Mouse (Mus musculus): ENCODE measurements around the gene Atp2a2. TPM values are rescaled to one million over a fixed set of nuclear protein-coding genes. Genes with fewer than 3 reads are reported as not detected.
A peak's percentile ranks its signal among the peaks of the same experiment; 100 is the strongest.
"Not testable (repeated sequence)": the region's sequence is repeated elsewhere in the genome, so short reads cannot be mapped to it uniquely, and the experiment has no call there.

The Atp2a2 gene
- polyA plus RNA-seq, 1 experiment, result 17.2 TPM

DNA sequence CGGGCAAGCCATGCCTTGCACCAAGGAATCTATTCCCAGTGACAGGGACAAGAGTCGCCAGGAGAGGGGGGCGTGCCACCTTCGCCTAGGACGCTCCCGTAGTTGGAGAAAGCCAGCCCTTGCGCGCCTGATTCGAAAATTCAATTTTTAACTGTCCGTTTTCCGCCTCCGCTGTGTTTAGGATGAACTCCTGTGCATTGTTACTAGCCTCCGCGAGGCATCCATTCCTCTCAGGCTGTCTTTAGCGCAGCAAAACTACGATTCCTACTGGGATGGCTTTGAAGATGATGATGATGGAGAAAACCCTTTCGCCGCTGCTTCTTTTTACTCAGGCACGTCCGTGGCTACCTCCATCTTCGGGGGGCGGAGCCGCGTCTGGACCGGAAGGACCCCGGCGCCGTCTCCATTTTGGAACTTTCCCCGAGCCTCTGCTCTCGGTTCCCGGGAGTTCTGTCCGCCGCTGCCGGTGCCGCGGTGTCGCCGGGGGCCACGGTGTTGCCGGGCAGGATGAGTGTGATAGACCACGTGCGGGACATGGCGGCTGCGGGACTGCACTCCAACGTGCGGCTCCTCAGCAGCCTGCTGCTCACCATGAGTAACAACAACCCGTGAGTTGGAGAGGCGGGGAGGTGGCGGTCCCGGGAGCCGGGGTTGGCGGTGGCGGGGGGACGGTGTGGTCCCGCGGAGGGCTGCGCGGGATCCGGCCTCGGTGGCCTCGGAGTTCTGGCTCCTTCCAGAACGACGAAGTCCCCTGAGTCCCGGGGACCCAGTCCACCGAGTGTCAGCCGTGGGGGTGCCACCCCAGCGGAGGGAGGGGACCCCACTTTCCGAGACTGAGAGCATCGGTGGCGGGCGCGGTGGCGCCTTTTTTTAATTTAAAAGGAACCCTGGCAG, 79.7 kb downstream of the Atp2a2 start:
- Histone ChIP-seq H3K4me1 (peaks cover 31% of the 10 kb centered on the region), H3K9me3 (no peaks in the 10 kb centered on the region), H3K36me3 (replicated peaks; ENCODE audit: low read length) (peaks cover 12% of the 10 kb centered on the region), H3K27me3 (replicated peaks) (no peaks in the 10 kb centered on the region), H3K4me3 (replicated peaks) (peak overlapping the region; percentile 99)
- no peak for TF ChIP-seq FLI1 (IDR thresholded peaks at IDR 0.05; ENCODE audit: low read length)
- no peak for TF ChIP-seq GATA1 (IDR thresholded peaks at IDR 0.05; ENCODE audit: borderline replicate concordance, low read length)

DNA sequence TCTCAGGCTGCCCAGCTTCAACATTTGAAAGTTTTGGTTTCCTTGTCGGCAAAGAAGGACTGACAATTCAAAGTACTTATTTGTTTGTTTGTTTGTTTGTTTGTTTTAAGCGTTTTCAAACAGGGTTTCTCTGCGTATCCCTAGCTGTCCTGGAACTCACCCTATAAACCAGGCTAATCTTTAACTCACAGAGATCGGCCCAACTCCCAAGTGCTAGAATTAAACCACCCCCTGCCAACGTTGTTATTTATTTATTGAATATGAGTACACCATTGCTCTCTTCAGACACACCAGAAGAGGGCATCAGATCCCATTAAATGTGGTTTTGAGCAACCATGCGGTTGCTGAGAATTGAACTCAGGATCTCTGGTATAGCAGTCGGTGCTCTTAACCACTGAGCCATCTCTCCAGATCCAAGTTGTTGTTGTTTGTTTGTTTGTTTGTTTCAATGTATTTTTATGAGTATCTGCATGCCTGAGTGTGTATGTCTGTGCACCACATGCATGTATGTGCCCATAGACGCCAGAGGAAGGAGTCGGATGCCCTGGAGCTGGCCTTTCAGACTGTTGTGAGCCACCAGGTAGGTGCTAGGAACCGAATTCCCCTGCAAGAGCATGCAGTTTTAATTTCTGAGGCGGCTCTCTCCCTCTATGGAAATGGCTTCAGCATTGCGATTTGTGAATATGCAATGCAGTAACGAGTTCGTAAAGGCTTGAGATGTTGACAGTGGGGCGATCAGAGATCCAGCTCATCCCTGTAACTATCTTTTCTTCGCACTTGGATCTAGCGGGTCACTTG, 80.6 kb downstream of the Atp2a2 start, which contains the start of gene Anapc7:
TSS of gene Anapc7 (plus strand) at position 423 of the 798 bp plus-strand sequence.
- TF ChIP-seq GATA1 (IDR thresholded peaks at IDR 0.05; ENCODE audit: borderline replicate concordance, low read length) (no peak), FLI1 (IDR thresholded peaks at IDR 0.05; ENCODE audit: low read length) (no peak)

DNA sequence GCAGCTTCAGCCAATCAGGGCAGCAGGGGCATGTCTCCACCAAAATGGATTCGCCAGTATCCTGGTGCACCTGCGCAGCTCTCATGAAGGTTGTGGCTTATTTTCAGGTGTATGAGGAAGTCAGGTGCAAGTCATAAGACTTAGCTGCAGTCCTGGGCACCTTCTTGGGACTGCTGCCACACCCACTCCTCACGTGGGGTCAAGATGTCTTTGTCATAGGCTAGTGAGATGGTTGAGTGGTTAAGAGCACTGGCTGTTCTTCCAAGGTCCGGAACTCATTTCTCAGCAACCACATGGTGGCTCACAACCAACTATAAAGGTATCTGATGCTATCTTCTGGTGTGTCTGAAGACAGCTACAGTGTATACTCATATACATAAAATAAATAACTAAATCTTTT, 81.3 kb downstream of the Atp2a2 start:
- not testable (repeated sequence) for H3K9me3 ChIP-seq; H3K36me3 ChIP-seq (replicated peaks; ENCODE audit: low read length); H3K27me3 ChIP-seq (replicated peaks); H3K4me3 ChIP-seq (replicated peaks)
- H3K4me1 ChIP-seq, result peaks cover 31% of the 10 kb centered on the region

More for the DNA sequence above, 80.6 kb downstream of the Atp2a2 start, which contains the start of gene Anapc7:
- Histone ChIP-seq H3K36me3 (replicated peaks; ENCODE audit: low read length) (peaks cover 5% of the 10 kb centered on the region), H3K9me3 (no peaks in the 10 kb centered on the region), H3K4me3 (replicated peaks) (peak within 1 kb of the TSS; percentile 99), H3K27me3 (replicated peaks) (no peaks in the 10 kb centered on the region), H3K4me1 (peaks cover 31% of the 10 kb centered on the region)

DNA sequence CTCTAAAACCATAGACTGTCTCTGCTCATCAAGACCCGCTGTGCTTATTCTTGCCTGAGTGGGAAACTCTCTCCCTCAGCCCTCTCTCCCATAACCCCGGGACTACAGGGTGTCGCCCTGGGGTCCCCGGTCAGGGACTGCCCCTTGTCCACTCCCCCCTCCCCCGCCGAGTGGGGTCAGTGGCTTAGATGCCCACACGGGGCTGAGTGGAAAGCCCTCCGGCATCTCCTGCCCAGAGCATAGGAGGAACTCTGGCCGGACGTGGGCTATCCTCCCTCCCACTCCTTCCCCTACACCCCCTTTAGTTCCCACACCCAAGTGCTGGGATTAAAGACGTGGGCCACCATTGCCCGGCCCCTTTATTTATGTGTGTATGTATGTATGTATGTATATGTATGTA, 86.6 kb downstream of the Atp2a2 start:
- peaks cover 3% of the 10 kb centered on the region; the same call in 1 of the 2 replicates for H3K9me3 ChIP-seq
- H3K4me3 ChIP-seq (replicated peaks), result no peak overlapping the region
- TF ChIP-seq FLI1 (IDR thresholded peaks at IDR 0.05; ENCODE audit: low read length) (no peak), GATA1 (IDR thresholded peaks at IDR 0.05; ENCODE audit: borderline replicate concordance, low read length) (no peak)
- no peaks in the 10 kb centered on the region for H3K27me3 ChIP-seq (replicated peaks)
- H3K4me1 ChIP-seq, result peaks cover 2% of the 10 kb centered on the region; the same call in 1 of the 2 replicates
- peaks cover 3% of the 10 kb centered on the region for H3K36me3 ChIP-seq (replicated peaks; ENCODE audit: low read length)

DNA sequence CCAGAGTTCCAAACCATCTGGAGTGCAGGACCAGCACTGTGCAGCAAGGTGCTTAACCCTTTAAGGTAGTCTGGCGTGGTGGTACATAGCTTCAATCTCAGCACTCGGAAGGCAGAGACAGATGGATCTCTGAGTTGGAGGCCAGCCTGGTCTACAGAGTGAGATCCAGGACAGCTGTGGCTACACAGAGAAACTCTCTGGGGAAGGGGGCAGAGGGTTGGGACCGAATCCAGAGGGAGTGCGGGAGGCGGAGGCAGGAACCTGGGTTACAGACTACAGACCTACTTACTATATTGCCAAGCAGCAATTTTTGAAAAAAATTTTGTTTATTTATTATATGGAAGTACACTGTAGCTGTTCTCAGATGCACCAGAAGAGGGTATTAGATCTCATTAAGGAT, 87.7 kb downstream of the Atp2a2 start:
- TF ChIP-seq GATA1 (IDR thresholded peaks at IDR 0.05; ENCODE audit: borderline replicate concordance, low read length), result no peak
- no peak for TF ChIP-seq FLI1 (IDR thresholded peaks at IDR 0.05; ENCODE audit: low read length)
- H3K4me1 ChIP-seq, result peaks cover 2% of the 10 kb centered on the region; the same call in 1 of the 2 replicates
- no peaks in the 10 kb centered on the region for H3K27me3 ChIP-seq (replicated peaks)
- H3K4me3 ChIP-seq (replicated peaks), result no peak overlapping the region
- H3K9me3 ChIP-seq, result peaks cover 6% of the 10 kb centered on the region; the same call in 1 of the 2 replicates
- peaks cover 14% of the 10 kb centered on the region for H3K36me3 ChIP-seq (replicated peaks; ENCODE audit: low read length)

DNA sequence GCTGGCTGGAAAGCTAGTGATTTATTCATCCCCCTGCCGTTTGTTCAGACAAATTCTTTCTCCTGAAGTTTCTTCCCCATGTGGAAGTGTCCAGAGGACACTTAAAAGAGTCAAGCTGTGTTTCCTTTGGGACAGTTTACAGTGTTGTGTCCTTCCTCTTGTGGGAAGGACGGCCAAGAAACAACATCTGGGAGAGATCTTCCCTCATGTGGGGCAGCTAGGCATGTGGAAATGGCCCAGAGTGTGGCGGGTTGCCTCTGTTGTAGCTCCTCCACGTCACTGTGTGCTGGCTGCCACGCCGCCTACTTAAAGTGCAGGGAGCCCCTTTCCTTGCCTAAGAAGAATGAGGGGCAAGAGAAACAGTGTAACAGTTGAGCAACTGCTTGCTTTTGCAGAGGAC, 89.2 kb downstream of the Atp2a2 start:
- H3K4me1 ChIP-seq, result peaks cover 2% of the 10 kb centered on the region; the same call in 1 of the 2 replicates
- TF ChIP-seq FLI1 (IDR thresholded peaks at IDR 0.05; ENCODE audit: low read length) (no peak), GATA1 (IDR thresholded peaks at IDR 0.05; ENCODE audit: borderline replicate concordance, low read length) (no peak)
- H3K36me3 ChIP-seq (replicated peaks; ENCODE audit: low read length), result peaks cover 27% of the 10 kb centered on the region
- no peaks in the 10 kb centered on the region for H3K27me3 ChIP-seq (replicated peaks)
- H3K9me3 ChIP-seq, result peaks cover 6% of the 10 kb centered on the region; the same call in 1 of the 2 replicates
- H3K4me3 ChIP-seq (replicated peaks), result no peak overlapping the region

DNA sequence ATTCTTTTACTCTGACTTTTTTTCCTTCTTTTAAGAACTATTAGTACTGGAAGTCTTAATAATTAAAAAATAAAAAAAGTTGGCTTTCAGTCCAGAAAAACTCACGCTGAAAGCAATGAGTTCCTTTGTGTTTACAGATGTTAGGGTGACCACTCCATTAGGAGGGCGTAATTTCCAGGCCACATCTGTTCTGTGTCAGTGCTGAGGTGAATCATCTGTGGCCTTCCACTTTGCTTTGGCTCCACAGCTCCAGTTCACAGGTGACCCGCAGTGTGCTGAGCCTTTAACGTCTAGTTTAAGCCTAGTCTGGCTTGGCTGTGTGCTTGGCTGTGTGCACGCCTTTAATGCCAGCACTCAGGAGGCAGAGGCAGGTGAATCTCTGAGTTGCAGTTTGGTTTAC, 90.1 kb downstream of the Atp2a2 start:
- TF ChIP-seq GATA1 (IDR thresholded peaks at IDR 0.05; ENCODE audit: borderline replicate concordance, low read length) (no peak), FLI1 (IDR thresholded peaks at IDR 0.05; ENCODE audit: low read length) (no peak)
- Histone ChIP-seq H3K9me3 (peaks cover 6% of the 10 kb centered on the region; the same call in 1 of the 2 replicates), H3K27me3 (replicated peaks) (no peaks in the 10 kb centered on the region), H3K4me3 (replicated peaks) (no peak overlapping the region), H3K4me1 (peaks cover 2% of the 10 kb centered on the region; the same call in 1 of the 2 replicates), H3K36me3 (replicated peaks; ENCODE audit: low read length) (peaks cover 36% of the 10 kb centered on the region)

DNA sequence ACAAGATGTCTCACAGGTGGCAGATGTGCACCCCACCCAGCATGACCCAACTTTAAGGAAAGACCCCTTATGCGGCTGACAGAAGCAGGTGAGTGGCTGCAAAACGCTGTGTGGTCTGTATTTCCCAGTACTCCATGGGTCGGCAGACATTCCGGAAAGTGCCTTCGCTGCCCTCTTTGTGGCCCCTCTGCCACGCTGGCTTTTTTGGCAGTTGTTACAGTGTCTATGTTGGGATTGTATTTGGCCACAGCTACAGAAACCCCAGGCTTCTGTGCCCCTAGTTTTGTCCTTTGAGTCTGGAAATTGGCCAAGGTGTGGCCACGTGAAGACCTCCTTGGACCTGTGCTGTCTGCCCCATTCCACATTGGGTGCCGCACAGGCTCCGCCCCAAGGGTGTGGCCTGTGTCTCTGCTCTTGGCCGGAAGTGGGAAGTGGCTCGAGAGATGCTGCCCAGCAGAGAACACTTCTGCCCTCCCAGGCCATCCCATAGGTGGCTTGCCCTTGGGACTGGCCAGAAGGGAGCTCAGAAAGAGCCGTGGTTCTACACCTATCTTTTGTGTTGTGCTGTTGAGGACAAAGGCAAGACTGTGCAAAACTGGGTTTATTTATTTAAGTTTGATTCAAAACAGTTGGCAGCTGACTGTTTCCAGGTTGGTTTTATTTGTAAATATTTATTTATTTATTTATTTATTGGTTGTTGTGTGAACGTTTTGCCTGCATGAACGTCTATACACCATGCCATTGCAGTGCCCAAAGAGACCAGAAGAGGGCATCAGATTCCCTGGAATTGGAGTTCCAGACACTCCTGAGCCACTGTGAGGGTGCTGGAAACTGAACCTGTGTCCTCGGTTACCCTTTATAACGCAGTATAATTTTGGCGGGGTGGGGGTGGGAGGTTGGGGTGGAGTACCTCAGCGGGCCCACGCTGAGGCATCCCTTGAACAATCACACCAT, 92.1 kb downstream of the Atp2a2 start:
- H3K36me3 ChIP-seq (replicated peaks; ENCODE audit: low read length), result peaks cover 55% of the 10 kb centered on the region
- H3K27me3 ChIP-seq (replicated peaks), result no peaks in the 10 kb centered on the region
- TF ChIP-seq FLI1 (IDR thresholded peaks at IDR 0.05; ENCODE audit: low read length) (no peak), GATA1 (IDR thresholded peaks at IDR 0.05; ENCODE audit: borderline replicate concordance, low read length) (no peak)
- H3K4me1 ChIP-seq, result peaks cover 2% of the 10 kb centered on the region; the same call in 1 of the 2 replicates
- peaks cover 5% of the 10 kb centered on the region; the same call in 1 of the 2 replicates for H3K9me3 ChIP-seq
- H3K4me3 ChIP-seq (replicated peaks), result no peak overlapping the region

DNA sequence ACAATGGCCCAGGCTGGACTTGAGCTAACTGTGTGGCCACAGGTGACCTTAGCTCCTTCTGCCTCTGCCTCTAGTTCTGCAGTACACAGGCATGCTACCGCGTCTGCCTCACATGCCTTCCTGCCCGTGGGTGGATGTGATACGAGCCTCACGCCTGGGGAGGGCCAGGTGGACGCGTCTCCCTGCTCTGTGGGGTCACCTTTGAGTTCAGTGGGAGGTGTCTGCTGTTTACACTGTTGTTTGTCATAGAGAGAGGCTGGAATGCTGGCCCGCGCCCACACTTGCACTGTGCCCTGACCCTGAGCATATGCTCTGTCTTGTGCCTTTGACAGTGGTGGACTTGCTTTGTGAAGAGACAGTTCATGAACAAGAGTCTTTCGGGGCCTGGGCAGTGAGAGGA, 96.5 kb downstream of the Atp2a2 start:
- 0 out of 2 replicates have a peak, but pooled peaks cover 2% of the 10 kb centered on the region for H3K9me3 ChIP-seq
- H3K4me3 ChIP-seq (replicated peaks), result peak overlapping the region; percentile 18
- no peaks in the 10 kb centered on the region for H3K27me3 ChIP-seq (replicated peaks)
- H3K4me1 ChIP-seq, result peaks cover 15% of the 10 kb centered on the region
- no peak for TF ChIP-seq GATA1 (IDR thresholded peaks at IDR 0.05; ENCODE audit: borderline replicate concordance, low read length)
- no peak for TF ChIP-seq FLI1 (IDR thresholded peaks at IDR 0.05; ENCODE audit: low read length)
- peaks cover 97% of the 10 kb centered on the region for H3K36me3 ChIP-seq (replicated peaks; ENCODE audit: low read length)

Other genes with a start within 250 kb of the Atp2a2 start
- gene Tctn1, start 237.8 kb downstream of the Atp2a2 start, polyA plus RNA-seq (2012; ENCODE audit: insufficient read depth, low replicate concordance), result 3.2 and 11.9 TPM in 2 replicates
- gene Pptc7, start 217.9 kb downstream of the Atp2a2 start, polyA plus RNA-seq (2012; ENCODE audit: insufficient read depth, low replicate concordance), result 4.8 and 5.0 TPM in 2 replicates
- 0.25 TPM in 1 of 2 replicates, not detected in the other for gene Rad9b, start 148.0 kb downstream of the Atp2a2 start, polyA plus RNA-seq (2012; ENCODE audit: insufficient read depth, low replicate concordance)
- 20.9 TPM in 1 of 2 replicates, not detected in the other for gene Vps29, start 147.9 kb downstream of the Atp2a2 start, polyA plus RNA-seq (2012; ENCODE audit: insufficient read depth, low replicate concordance)
- 6.5 and 26.4 TPM in 2 replicates for gene Gpn3, start 130.3 kb downstream of the Atp2a2 start, polyA plus RNA-seq (2012; ENCODE audit: insufficient read depth, low replicate concordance)
- 13.1 and 33.6 TPM in 2 replicates for gene Fam216a, start 129.9 kb downstream of the Atp2a2 start, polyA plus RNA-seq (2012; ENCODE audit: insufficient read depth, low replicate concordance)
- 10.4 and 49.2 TPM in 2 replicates for gene Arpc3, start 110.3 kb downstream of the Atp2a2 start, polyA plus RNA-seq (2012; ENCODE audit: insufficient read depth, low replicate concordance)
- 2.8 and 10.1 TPM in 2 replicates for gene Anapc7, start 80.5 kb downstream of the Atp2a2 start, polyA plus RNA-seq (2012; ENCODE audit: insufficient read depth, low replicate concordance)
- not detected in 2 replicates for gene Ift81, start 112.3 kb upstream of the Atp2a2 start, polyA plus RNA-seq (2012; ENCODE audit: insufficient read depth, low replicate concordance)
- gene P2rx7, start 141.7 kb upstream of the Atp2a2 start, polyA plus RNA-seq (2012; ENCODE audit: insufficient read depth, low replicate concordance), result 2.5 TPM in 1 of 2 replicates, not detected in the other
- gene P2rx4, start 205.3 kb upstream of the Atp2a2 start, polyA plus RNA-seq (2012; ENCODE audit: insufficient read depth, low replicate concordance), result 13.7 TPM in 1 of 2 replicates, not detected in the other

All from megakaryocyte, embryonic 14.5 days (primary cell).